Mouse (Mus musculus): ENCODE measurements around the gene Nes. TPM values are rescaled to one million over a fixed set of nuclear protein-coding genes. Genes with fewer than 3 reads are reported as not detected.

Gene Nes
- polyA plus RNA-seq (2014; fragmentation: Nextera tagmentation; extraction: Ambion mirVana), result 70.3 and 85.4 TPM in 2 replicates

GRCm38 (mm10) chr3:87970939-87971488, at the start of gene Nes:
Nes (plus strand) TSS chr3:87971078.
- Histone ChIP-seq H3K27ac (ENCODE audit: low read depth, low read length) (peak within 1 kb of the TSS; percentile 98), H3K4me1 (ENCODE audit: control insufficient read depth, insufficient read depth, low read length) (peaks cover 38% of the 10 kb centered on the region), H3K4me3 (ENCODE audit: low read depth, low read length) (peak within 1 kb of the TSS; percentile 96), H3K9ac (ENCODE audit: low read length) (peak within 1 kb of the TSS; percentile 93), H3K4me2 (peak within 1 kb of the TSS; percentile 96), H3K27me3 (ENCODE audit: control insufficient read depth, insufficient read depth, low read length) (no peaks in the 10 kb centered on the region), H3K9me3 (ENCODE audit: control insufficient read depth, low read length) (no peaks in the 10 kb centered on the region), H3K36me3 (ENCODE audit: control insufficient read depth, insufficient read depth, low read length) (peaks cover 9% of the 10 kb centered on the region)
- peak; percentile 98 for DNase-seq (ENCODE audit: low spot score, missing footprints)
- WGBS, result under 1% methylated on average over 44 of the region's 44 CpGs
- ATAC-seq (ENCODE audit: low FRiP score), result peak; percentile 58

GRCm38 (mm10) chr3:87924996-87925395, 45.9 kb upstream of the Nes start:
- DNase-seq (ENCODE audit: low spot score, missing footprints) (no peak), ATAC-seq (ENCODE audit: low FRiP score) (no peak)
- Histone ChIP-seq H3K4me1 (ENCODE audit: control insufficient read depth, insufficient read depth, low read length) (peaks cover 10% of the 10 kb centered on the region), H3K4me2 (no peak overlapping the region), H3K27me3 (ENCODE audit: control insufficient read depth, insufficient read depth, low read length) (no peaks in the 10 kb centered on the region), H3K27ac (ENCODE audit: low read depth, low read length) (no peak overlapping the region), H3K36me3 (ENCODE audit: control insufficient read depth, insufficient read depth, low read length) (peaks cover 14% of the 10 kb centered on the region; the same call in 1 of the 2 replicates), H3K9ac (ENCODE audit: low read length) (no peak overlapping the region), H3K4me3 (ENCODE audit: low read depth, low read length) (no peak overlapping the region), H3K9me3 (ENCODE audit: control insufficient read depth, low read length) (no peaks in the 10 kb centered on the region)
- 93% methylated on average over 7 of the region's 7 CpGs for WGBS

DNA sequence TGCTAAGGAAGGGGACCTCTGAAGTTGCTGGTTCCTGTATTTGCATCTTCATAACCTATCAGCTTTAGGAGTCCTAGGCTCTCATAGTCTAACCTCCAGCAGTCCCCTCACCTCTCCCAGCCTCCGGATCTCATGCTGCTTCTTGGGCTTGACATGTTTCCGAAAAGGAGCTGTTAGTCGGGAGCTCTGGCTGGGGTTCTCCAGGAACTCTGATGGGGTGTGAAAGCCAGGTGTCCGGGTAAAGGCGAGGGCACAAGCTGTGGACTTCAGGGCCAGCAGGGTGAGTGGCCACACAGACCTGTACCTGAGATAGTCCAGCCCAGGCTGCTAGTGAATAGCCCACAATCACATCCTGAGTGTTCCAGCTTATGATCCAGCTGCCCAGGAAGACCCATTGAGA, 43.4 kb upstream of the Nes start:
- H3K4me2 ChIP-seq, result no peak overlapping the region
- WGBS, result 96% methylated on average over 5 of the region's 5 CpGs
- no peak for DNase-seq (ENCODE audit: low spot score, missing footprints)
- no peak overlapping the region for H3K4me3 ChIP-seq (ENCODE audit: low read depth, low read length)
- no peaks in the 10 kb centered on the region for H3K9me3 ChIP-seq (ENCODE audit: control insufficient read depth, low read length)
- H3K27me3 ChIP-seq (ENCODE audit: control insufficient read depth, insufficient read depth, low read length), result no peaks in the 10 kb centered on the region
- H3K9ac ChIP-seq (ENCODE audit: low read length), result no peak overlapping the region
- H3K27ac ChIP-seq (ENCODE audit: low read depth, low read length), result no peak overlapping the region
- peaks cover 20% of the 10 kb centered on the region for H3K36me3 ChIP-seq (ENCODE audit: control insufficient read depth, insufficient read depth, low read length)
- ATAC-seq (ENCODE audit: low FRiP score), result no peak
- H3K4me1 ChIP-seq (ENCODE audit: control insufficient read depth, insufficient read depth, low read length), result peaks cover 18% of the 10 kb centered on the region

DNA sequence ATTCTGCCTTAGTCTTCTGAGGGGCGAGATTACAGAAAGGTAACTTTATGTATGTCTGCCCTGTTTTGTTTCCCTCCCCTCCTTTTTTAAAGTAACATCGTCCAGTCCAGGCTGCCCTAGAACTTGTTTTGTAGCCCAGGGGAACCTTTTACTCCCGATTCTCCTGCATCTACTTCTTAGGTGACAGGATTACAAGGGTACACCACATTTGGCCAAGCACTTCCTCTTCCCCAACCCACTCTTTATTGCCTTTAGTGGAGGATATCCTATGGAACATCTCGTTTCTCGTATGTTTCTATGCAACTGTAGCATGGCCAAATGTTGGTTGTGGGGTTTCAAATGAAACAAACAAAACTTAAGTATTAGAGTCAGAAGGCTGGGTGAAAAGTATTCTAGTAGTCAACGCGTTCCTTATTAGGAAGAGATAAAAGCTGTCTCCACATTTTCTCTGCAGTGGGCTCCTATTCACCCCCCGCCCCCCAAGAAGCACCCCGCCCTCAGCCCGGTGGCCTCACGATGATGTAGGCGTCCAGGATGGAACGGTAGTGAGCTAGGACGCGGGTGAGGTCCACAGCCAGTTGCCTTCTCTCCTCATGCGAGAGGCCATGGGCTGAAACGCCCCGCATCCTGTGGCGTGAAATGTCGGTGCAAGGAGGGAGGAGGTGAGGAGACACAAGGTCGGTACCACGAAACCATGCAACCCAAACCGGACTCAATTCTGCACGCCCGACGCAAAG, 41.4 kb upstream of the Nes start:
- peak; percentile 78 for DNase-seq (ENCODE audit: low spot score, missing footprints)
- Histone ChIP-seq H3K9ac (ENCODE audit: low read length) (peak overlapping the region; percentile 80), H3K9me3 (ENCODE audit: control insufficient read depth, low read length) (no peaks in the 10 kb centered on the region), H3K4me2 (peak overlapping the region; percentile 73), H3K4me3 (ENCODE audit: low read depth, low read length) (peak overlapping the region; percentile 90), H3K36me3 (ENCODE audit: control insufficient read depth, insufficient read depth, low read length) (peaks cover 18% of the 10 kb centered on the region), H3K27ac (ENCODE audit: low read depth, low read length) (no peak overlapping the region), H3K27me3 (ENCODE audit: control insufficient read depth, insufficient read depth, low read length) (no peaks in the 10 kb centered on the region; the same call in 1 of the 2 replicates), H3K4me1 (ENCODE audit: control insufficient read depth, insufficient read depth, low read length) (peaks cover 18% of the 10 kb centered on the region)
- ATAC-seq (ENCODE audit: low FRiP score), result peak; percentile 71
- WGBS, result 8% methylated on average over 26 of the region's 26 CpGs

- under 1% methylated on average over 63 of the region's 78 CpGs for WGBS
- peaks cover 16% of the 10 kb centered on the region for H3K36me3 ChIP-seq (ENCODE audit: control insufficient read depth, insufficient read depth, low read length)
Observed at GRCm38 (mm10) chr3:87930078-87930795, 40.6 kb upstream of the Nes start, which contains the start of the genes Isg20l2 and Rrnad1. Isg20l2 (plus strand) TSS chr3:87930314. Rrnad1 (minus strand) TSS chr3:87930717.

DNA sequence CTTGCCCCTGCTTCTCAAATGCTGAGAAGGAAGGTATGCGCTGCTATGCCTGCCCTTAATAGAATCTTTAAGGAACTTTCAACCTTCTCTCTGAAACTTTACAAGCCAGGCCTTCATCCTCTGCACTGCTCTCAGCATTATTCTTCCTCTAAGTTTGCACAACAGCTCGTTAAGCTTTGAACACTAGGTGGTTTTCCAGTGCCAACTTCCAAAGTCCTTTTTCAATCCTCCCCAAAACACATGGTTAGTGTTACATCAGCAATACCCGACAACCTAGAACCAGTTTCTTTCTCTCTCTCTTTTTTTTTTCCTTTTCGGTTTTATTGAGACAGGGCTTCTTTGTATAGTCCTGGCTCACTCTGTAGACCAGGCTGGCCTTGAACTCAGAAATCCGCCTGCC, 36.9 kb upstream of the Nes start:
- Histone ChIP-seq H3K9me3 (ENCODE audit: control insufficient read depth, low read length) (no peaks in the 10 kb centered on the region), H3K9ac (ENCODE audit: low read length) (no peak overlapping the region), H3K36me3 (ENCODE audit: control insufficient read depth, insufficient read depth, low read length) (peaks cover 25% of the 10 kb centered on the region), H3K27me3 (ENCODE audit: control insufficient read depth, insufficient read depth, low read length) (no peaks in the 10 kb centered on the region; the same call in 1 of the 2 replicates), H3K4me1 (ENCODE audit: control insufficient read depth, insufficient read depth, low read length) (peaks cover 15% of the 10 kb centered on the region), H3K4me3 (ENCODE audit: low read depth, low read length) (no peak overlapping the region), H3K27ac (ENCODE audit: low read depth, low read length) (no peak overlapping the region), H3K4me2 (no peak overlapping the region)
- DNase-seq (ENCODE audit: low spot score, missing footprints), result no peak
- WGBS, result 90% methylated on average over 5 of the region's 5 CpGs
- no peak for ATAC-seq (ENCODE audit: low FRiP score)

More at GRCm38 (mm10) chr3:87930078-87930795, 40.6 kb upstream of the Nes start, which contains the start of the genes Isg20l2 and Rrnad1:
- no peaks in the 10 kb centered on the region; the same call in 1 of the 2 replicates for H3K27me3 ChIP-seq (ENCODE audit: control insufficient read depth, insufficient read depth, low read length)
- peak within 1 kb of the TSS; percentile 84 for H3K9ac ChIP-seq (ENCODE audit: low read length)
- H3K4me3 ChIP-seq (ENCODE audit: low read depth, low read length), result peak within 1 kb of the TSS; percentile 90
- peak within 1 kb of the TSS; percentile 85 for H3K4me2 ChIP-seq
- ATAC-seq (ENCODE audit: low FRiP score) (peak; percentile 99), DNase-seq (ENCODE audit: low spot score, missing footprints) (peak; percentile 99)
- H3K9me3 ChIP-seq (ENCODE audit: control insufficient read depth, low read length), result no peaks in the 10 kb centered on the region
- peaks cover 18% of the 10 kb centered on the region for H3K4me1 ChIP-seq (ENCODE audit: control insufficient read depth, insufficient read depth, low read length)
- peak within 1 kb of the TSS; percentile 62 for H3K27ac ChIP-seq (ENCODE audit: low read depth, low read length)

GRCm38 (mm10) chr3:87934501-87934900, 36.4 kb upstream of the Nes start:
- no peak overlapping the region for H3K27ac ChIP-seq (ENCODE audit: low read depth, low read length)
- H3K9ac ChIP-seq (ENCODE audit: low read length), result no peak overlapping the region
- peaks cover 25% of the 10 kb centered on the region for H3K36me3 ChIP-seq (ENCODE audit: control insufficient read depth, insufficient read depth, low read length)
- H3K4me2 ChIP-seq, result no peak overlapping the region
- H3K27me3 ChIP-seq (ENCODE audit: control insufficient read depth, insufficient read depth, low read length), result no peaks in the 10 kb centered on the region; the same call in 1 of the 2 replicates
- H3K9me3 ChIP-seq (ENCODE audit: control insufficient read depth, low read length), result no peaks in the 10 kb centered on the region
- DNase-seq (ENCODE audit: low spot score, missing footprints), result no peak
- H3K4me1 ChIP-seq (ENCODE audit: control insufficient read depth, insufficient read depth, low read length), result peaks cover 11% of the 10 kb centered on the region
- WGBS, result 77% methylated on average over 4 of the region's 4 CpGs
- no peak for ATAC-seq (ENCODE audit: low FRiP score)
- no peak overlapping the region for H3K4me3 ChIP-seq (ENCODE audit: low read depth, low read length)

- H3K4me1 ChIP-seq (ENCODE audit: control insufficient read depth, insufficient read depth, low read length), result peaks cover 11% of the 10 kb centered on the region
- WGBS, result 89% methylated on average over 4 of the region's 4 CpGs
- H3K36me3 ChIP-seq (ENCODE audit: control insufficient read depth, insufficient read depth, low read length), result peaks cover 25% of the 10 kb centered on the region
- H3K9ac ChIP-seq (ENCODE audit: low read length), result no peak overlapping the region
- no peaks in the 10 kb centered on the region for H3K9me3 ChIP-seq (ENCODE audit: control insufficient read depth, low read length)
- H3K27ac ChIP-seq (ENCODE audit: low read depth, low read length), result no peak overlapping the region
- H3K4me2 ChIP-seq, result no peak overlapping the region
- ATAC-seq (ENCODE audit: low FRiP score) (no peak), DNase-seq (ENCODE audit: low spot score, missing footprints) (no peak)
- H3K27me3 ChIP-seq (ENCODE audit: control insufficient read depth, insufficient read depth, low read length), result no peaks in the 10 kb centered on the region; the same call in 1 of the 2 replicates
- H3K4me3 ChIP-seq (ENCODE audit: low read depth, low read length), result no peak overlapping the region
Observed at GRCm38 (mm10) chr3:87935201-87935600, 35.7 kb upstream of the Nes start.
